Mouse (Mus musculus): ENCODE measurements around the gene Tmem253. TPM values are rescaled to one million over a fixed set of nuclear protein-coding genes. Genes with fewer than 3 reads are reported as not detected.
A peak's percentile ranks its signal among the peaks of the same experiment; 100 is the strongest.

The Tmem253 gene
- polyA plus RNA-seq, 1 experiment from 2014 or later, result 0.23 TPM

DNA sequence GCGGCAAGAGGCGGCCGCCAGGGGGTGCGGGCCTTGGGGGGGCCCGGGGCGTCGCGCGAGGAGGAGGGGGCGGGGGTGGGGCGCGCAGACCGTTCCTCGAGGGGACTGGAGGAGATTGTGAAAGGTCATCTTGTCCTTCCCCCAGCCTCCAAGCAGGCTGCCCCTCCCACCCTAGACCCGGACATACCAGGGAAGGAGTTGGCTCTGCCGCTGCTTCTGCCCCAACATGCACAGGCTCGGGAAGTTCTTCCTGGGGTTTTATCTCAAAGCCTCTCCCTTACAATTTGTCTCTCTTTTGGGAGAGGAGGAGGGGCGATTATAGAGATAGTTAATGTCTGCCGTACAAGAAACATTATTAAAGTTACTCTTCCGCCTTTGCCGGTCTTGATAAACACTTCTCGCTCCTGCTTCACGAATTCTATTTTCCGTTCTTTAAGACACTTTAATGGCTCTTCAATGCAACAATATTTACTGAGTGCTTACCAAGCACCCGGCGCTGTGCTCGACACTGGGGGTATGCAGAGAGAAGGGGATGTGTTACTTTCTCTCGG lies 622 bp upstream of the Tmem253 start:
- Histone ChIP-seq H3K36me3 (replicated peaks) (no peaks in the 10 kb centered on the region), H3K9ac (peak overlapping the region; percentile 69), H3K27ac (replicated peaks) (peak overlapping the region; percentile 71), H3K4me3 (replicated peaks) (peak overlapping the region; percentile 70), H3K4me1 (replicated peaks) (peaks cover 61% of the 10 kb centered on the region), H3K9me3 (replicated peaks) (no peaks in the 10 kb centered on the region), H3K27me3 (no peaks in the 10 kb centered on the region; the same call in 1 of the 2 replicates), H3K4me2 (peak overlapping the region; percentile 96)
- under 1% methylated on average over 28 of the region's 28 CpGs for WGBS (ENCODE audit: insufficient replicate concordance)
- no peak for ATAC-seq (ENCODE audit: insufficient read depth)

DNA sequence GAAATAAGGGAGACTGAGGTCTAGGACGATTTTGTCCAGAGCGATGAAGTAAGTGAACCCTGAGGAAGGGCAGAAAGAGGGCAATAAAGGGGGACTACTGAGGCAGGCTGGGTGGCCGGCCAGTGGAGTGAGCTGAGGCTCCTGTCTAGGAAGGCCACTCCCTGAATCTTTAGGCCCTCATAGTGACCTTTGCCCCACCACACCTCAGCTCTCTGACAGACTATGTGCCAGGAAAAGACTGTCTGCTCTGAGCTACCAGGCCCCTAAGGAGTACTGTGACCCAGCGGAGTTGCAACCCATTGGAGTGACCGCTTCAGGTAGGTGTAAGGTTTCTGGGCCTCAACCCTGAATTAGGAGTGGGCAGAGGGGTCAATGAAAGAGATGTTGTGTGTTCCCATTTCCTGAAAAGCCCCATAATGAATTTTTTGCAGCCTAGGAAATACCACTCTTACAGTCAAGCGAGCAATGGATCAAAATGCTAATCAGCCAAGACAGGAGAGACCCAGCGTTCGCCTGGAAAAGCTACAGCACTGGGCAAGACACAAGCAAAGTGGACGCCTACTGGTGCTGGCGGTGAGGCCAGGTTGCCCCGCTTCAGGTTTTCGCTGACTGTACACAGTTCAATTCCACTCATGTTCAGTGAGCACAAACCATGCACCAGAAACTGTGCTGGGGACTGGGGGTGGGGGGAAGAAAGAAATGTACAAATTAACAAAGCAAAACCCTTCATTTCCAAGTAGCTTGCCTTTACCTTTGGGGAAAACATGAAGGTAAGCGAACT lies 1.4 kb downstream of the Tmem253 start:
- H3K4me3 ChIP-seq (replicated peaks), result no peak overlapping the region
- no peaks in the 10 kb centered on the region; the same call in 1 of the 2 replicates for H3K27me3 ChIP-seq
- WGBS (ENCODE audit: insufficient replicate concordance), result 79% methylated on average over 13 of the region's 13 CpGs
- no peak overlapping the region for H3K4me2 ChIP-seq
- no peak overlapping the region for H3K9ac ChIP-seq
- H3K9me3 ChIP-seq (replicated peaks), result no peaks in the 10 kb centered on the region
- H3K36me3 ChIP-seq (replicated peaks), result no peaks in the 10 kb centered on the region
- ATAC-seq (ENCODE audit: insufficient read depth), result no peak
- peaks cover 70% of the 10 kb centered on the region for H3K4me1 ChIP-seq (replicated peaks)
- H3K27ac ChIP-seq (replicated peaks), result no peak overlapping the region

DNA sequence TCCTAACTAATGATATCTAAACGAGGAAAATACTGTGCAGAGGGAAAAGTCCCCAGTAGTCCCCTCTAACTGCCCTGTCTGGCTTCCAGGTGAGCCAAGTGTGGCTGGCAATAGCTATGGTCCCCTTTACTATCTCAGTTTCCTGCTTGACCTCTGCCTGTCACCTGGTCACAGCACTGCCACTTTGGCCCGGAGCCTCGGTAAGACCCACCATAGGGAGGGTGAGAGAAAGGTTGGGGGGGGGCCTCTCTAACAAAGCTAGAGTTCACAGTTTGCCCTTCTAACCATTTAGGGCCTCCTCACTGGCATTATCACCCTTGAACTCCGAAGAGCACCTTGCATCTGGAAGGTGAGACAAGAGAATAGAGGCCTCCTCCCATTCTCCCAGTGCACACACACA lies 2.2 kb downstream of the Tmem253 start:
- H3K9ac ChIP-seq, result no peak overlapping the region
- no peaks in the 10 kb centered on the region for H3K36me3 ChIP-seq (replicated peaks)
- WGBS (ENCODE audit: insufficient replicate concordance), result 56% methylated on average over 4 of the region's 4 CpGs
- no peak overlapping the region for H3K4me3 ChIP-seq (replicated peaks)
- no peak overlapping the region for H3K27ac ChIP-seq (replicated peaks)
- no peak overlapping the region for H3K4me2 ChIP-seq
- H3K4me1 ChIP-seq (replicated peaks), result peaks cover 78% of the 10 kb centered on the region
- ATAC-seq (ENCODE audit: insufficient read depth), result no peak
- no peaks in the 10 kb centered on the region for H3K9me3 ChIP-seq (replicated peaks)
- no peaks in the 10 kb centered on the region; the same call in 1 of the 2 replicates for H3K27me3 ChIP-seq

DNA sequence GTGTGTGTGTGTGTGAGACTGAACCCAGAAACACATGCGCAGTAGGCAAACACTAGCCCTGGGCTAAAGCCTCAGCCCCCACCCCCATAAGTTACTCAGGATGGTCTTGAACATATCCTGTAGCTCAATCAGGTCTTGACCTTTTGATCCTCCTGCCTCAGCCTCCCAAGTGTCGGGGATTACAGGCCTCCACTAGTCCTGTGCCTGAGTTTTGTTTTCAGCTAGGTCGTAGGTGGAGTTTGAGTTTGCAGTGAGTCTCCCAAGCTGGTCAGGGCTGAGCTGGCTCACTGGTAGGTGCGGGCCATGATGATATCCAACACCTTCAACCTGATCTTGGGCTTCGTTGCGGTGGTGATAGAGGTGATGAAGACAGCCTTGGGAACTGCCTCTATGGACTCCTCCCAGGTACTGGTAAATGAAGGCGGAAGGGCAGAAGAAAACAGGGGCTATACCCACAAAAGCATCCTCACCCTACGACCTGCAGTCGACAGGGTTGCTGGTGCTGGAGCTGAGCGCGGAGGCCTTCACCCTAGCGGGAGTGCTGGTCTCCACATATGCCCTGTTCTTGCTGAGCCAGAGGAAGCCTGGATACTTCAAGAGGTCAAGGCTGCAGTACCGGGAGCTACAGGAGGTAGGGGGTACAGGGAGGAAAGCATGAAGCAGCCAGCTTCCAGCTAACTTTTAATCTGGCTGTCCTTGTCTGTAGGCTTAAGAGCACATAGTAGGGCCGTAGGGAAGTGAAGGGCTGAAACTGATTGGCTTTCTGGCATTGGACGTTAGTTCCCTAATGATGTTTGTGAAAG lies 3.0 kb downstream of the Tmem253 start:
- H3K36me3 ChIP-seq (replicated peaks), result no peaks in the 10 kb centered on the region
- H3K9ac ChIP-seq, result no peak overlapping the region
- no peaks in the 10 kb centered on the region for H3K9me3 ChIP-seq (replicated peaks)
- peaks cover 86% of the 10 kb centered on the region for H3K4me1 ChIP-seq (replicated peaks)
- H3K4me2 ChIP-seq, result peak overlapping the region; percentile 93
- H3K27ac ChIP-seq (replicated peaks), result no peak overlapping the region
- no peaks in the 10 kb centered on the region; the same call in 1 of the 2 replicates for H3K27me3 ChIP-seq
- ATAC-seq (ENCODE audit: insufficient read depth), result no peak
- peak overlapping the region; percentile 76; the same call in 1 of the 2 replicates for H3K4me3 ChIP-seq (replicated peaks)
- WGBS (ENCODE audit: insufficient replicate concordance), result 80% methylated on average over 15 of the region's 15 CpGs

DNA sequence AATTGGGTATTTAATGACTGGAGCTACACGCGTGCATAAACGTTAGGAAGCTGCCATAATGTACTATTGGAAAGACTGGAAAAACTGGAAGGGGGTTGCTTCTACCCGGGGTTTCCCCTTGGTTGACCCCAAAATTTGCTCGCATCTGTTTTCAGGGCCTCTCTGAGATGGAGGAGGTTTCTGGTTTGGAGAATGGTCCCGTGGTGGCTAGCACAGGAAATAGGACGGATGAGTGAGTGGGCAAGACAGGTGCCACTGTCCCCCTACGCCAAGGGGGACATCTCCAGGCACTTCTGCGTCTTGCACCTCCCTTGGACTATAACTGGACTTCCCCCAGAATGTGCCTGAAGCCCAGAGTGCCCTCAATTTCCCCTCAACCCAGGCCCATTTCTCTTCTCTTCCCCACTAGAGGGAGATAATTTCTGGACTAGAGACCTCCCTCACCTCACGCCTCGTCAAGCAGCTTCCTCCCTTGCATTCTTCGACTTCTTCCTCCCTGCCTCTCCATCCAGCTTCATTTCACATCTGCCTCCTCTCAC lies 3.7 kb downstream of the Tmem253 start:
- WGBS (ENCODE audit: insufficient replicate concordance), result 24% methylated on average over 12 of the region's 12 CpGs

DNA sequence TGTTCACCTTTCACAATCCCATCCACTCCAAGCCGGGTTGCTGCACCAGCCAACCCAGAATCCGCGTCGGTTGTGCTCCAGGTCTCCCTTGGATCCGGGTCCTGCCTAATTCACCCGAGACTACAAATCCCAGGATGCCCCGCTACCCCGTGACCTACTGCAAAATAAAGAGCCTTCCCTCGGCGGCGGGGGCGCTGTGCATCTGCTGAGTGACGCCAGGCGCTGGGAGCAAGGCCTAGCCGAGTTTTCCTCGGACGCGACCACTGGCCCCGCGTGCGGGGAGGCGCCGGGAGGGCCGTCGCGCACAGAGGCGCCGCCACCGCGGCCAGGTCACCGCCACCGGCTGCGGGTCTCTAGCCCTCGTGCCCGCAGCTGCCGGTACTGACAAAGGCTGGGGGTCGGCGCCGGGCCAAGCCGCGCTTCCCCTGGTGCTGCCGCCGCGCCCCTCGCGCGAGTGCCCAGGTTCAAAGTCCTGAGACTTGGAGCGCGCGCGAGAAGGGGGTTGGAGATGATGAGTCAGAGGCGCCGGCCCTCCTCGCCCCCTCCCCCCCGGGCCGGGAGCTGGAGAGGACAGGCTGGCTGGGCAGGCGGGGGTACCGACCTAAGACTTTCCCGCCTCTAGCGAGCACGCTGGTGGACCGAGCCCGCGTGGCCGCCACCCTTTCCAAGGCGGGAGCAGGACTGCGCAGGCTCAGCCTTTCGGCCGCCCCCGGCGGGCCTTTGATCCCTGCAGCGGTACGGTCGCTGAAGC lies 4.3 kb downstream of the Tmem253 start:
- Histone ChIP-seq H3K36me3 (replicated peaks) (no peaks in the 10 kb centered on the region), H3K27ac (replicated peaks) (peak overlapping the region; percentile 96), H3K9me3 (replicated peaks) (no peaks in the 10 kb centered on the region), H3K4me3 (replicated peaks) (peak overlapping the region; percentile 76), H3K27me3 (no peaks in the 10 kb centered on the region), H3K4me2 (peak overlapping the region; percentile 93), H3K9ac (peak overlapping the region; percentile 91), H3K4me1 (replicated peaks) (peaks cover 89% of the 10 kb centered on the region)
- under 1% methylated on average over 73 of the region's 74 CpGs for WGBS (ENCODE audit: insufficient replicate concordance)
- peak; percentile 81 for ATAC-seq (ENCODE audit: insufficient read depth)

More for the DNA sequence above, 3.7 kb downstream of the Tmem253 start:
- H3K27ac ChIP-seq (replicated peaks), result peak overlapping the region; percentile 96
- H3K9me3 ChIP-seq (replicated peaks), result no peaks in the 10 kb centered on the region
- ATAC-seq (ENCODE audit: insufficient read depth), result peak; percentile 19
- H3K9ac ChIP-seq, result peak overlapping the region; percentile 91
- no peaks in the 10 kb centered on the region for H3K36me3 ChIP-seq (replicated peaks)
- H3K27me3 ChIP-seq, result no peaks in the 10 kb centered on the region
- peak overlapping the region; percentile 76 for H3K4me3 ChIP-seq (replicated peaks)
- H3K4me2 ChIP-seq, result peak overlapping the region; percentile 93
- peaks cover 87% of the 10 kb centered on the region for H3K4me1 ChIP-seq (replicated peaks)

DNA sequence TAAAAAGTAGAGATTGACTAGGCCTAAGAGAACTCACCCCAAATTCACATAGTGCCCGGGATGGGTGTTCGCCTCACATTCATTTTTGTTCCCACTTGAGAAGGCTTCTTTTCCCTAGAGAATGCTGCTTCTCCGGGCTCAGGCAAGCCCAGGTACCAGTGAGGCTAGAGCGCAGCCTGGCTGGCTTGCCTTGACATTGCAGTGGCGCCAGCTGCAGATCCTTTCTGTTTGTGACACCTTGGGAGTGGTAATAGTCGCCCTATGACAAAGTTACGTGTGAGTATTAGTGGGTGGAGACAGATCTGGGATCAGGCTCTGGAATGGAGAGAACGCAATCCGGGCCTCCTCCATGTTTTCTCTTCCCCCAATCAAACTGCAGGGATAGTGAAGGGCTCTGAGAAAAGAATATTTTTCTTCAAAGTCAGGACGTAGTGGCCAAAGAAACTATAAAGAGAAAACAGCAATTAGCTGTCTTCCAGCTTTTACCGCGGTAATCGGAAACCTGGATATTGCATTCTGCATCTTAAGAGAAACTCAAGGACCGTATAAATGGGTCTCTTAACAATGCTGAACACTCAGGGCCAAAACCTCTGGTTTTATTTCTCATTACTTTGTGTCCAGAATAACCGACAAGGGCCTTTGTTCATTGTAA lies 5.2 kb downstream of the Tmem253 start, which contains the start of gene Zfp219:
Zfp219 (minus strand) TSS at position 248 of the 652 bp plus-strand sequence.
- Histone ChIP-seq H3K4me3 (replicated peaks) (peak within 1 kb of the TSS; percentile 76), H3K4me1 (replicated peaks) (peaks cover 88% of the 10 kb centered on the region), H3K27ac (replicated peaks) (peak within 1 kb of the TSS; percentile 96), H3K27me3 (no peaks in the 10 kb centered on the region), H3K9me3 (replicated peaks) (no peaks in the 10 kb centered on the region), H3K4me2 (peak within 1 kb of the TSS; percentile 93), H3K36me3 (replicated peaks) (no peaks in the 10 kb centered on the region), H3K9ac (peak within 1 kb of the TSS; percentile 91)
- ATAC-seq (ENCODE audit: insufficient read depth), result peak; percentile 68
- WGBS (ENCODE audit: insufficient replicate concordance), result 16% methylated on average over 15 of the region's 15 CpGs

DNA sequence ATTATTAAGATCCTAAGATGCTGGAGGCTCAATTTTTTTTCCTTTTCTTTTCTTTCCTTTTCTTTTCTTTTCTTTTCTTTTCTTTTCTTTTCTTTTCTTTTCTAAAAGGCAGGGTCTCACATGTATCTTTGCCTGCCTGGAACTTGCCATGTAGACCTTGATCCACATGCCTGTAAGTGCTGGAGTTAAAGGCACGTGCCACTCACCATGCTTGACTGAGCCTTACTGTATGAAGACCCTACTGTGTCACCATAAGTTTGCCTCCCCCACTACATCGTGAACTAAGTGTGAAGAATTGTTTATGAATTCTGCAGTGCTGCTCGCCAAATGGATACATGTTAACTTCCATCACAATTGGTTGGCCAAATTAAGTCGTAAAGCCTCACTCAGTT lies 5.7 kb downstream of the Tmem253 start:
- H3K9ac ChIP-seq, result no peak overlapping the region
- H3K9me3 ChIP-seq (replicated peaks), result no peaks in the 10 kb centered on the region
- H3K4me3 ChIP-seq (replicated peaks), result peak overlapping the region; percentile 76; the same call in 1 of the 2 replicates

DNA sequence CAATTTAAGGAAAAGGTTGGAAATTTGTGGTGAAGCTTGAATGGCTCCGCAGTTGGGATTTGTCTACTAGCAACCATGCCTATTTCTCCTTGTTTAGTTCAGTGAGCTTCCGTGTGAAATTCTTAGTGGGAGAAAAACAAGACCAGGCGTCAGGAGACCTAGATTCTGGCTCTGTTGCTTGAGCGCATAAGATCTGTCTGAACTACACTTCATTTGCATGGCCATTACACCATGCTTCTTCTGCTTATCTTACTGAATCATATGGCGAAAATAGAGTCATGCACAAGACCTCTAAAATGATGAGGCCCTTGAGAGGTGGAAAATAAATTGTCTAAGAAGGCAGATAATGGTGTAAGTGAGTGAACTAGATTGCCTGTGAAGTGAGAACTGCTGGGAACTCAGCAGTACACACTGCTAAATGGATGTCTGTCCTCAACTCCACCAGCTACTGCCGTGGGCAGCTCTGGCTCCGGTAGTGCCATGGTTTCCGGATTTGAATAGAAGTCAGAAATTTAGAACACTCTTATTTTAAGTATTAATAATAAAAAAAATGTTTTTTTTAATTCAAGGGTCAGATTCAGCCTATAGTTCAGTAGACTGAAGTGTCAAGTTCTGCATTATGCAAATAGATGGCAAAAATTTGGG lies 6.2 kb downstream of the Tmem253 start:
- no peak overlapping the region for H3K4me3 ChIP-seq (replicated peaks)
- H3K36me3 ChIP-seq (replicated peaks), result no peaks in the 10 kb centered on the region
- H3K9me3 ChIP-seq (replicated peaks), result no peaks in the 10 kb centered on the region
- 48% methylated on average over 8 of the region's 8 CpGs for WGBS (ENCODE audit: insufficient replicate concordance)
- peak overlapping the region; percentile 96 for H3K27ac ChIP-seq (replicated peaks)
- ATAC-seq (ENCODE audit: insufficient read depth), result no peak
- H3K9ac ChIP-seq, result peak overlapping the region; percentile 13; the same call in 1 of the 2 replicates
- no peaks in the 10 kb centered on the region for H3K27me3 ChIP-seq
- H3K4me1 ChIP-seq (replicated peaks), result peaks cover 77% of the 10 kb centered on the region
- H3K4me2 ChIP-seq, result peak overlapping the region; percentile 93

More for the DNA sequence above, 5.7 kb downstream of the Tmem253 start:
- Histone ChIP-seq H3K4me1 (replicated peaks) (peaks cover 83% of the 10 kb centered on the region), H3K27ac (replicated peaks) (peak overlapping the region; percentile 96), H3K4me2 (peak overlapping the region; percentile 93), H3K36me3 (replicated peaks) (no peaks in the 10 kb centered on the region), H3K27me3 (no peaks in the 10 kb centered on the region)
- no peak for ATAC-seq (ENCODE audit: insufficient read depth)
- WGBS (ENCODE audit: insufficient replicate concordance), result 63% methylated on average over 4 of the region's 4 CpGs

Data from liver, embryonic 15.5 days (tissue).